Mouse (Mus musculus): ENCODE results near the gene Dohh. TPM values are rescaled to one million over a fixed set of nuclear protein-coding genes. Genes with fewer than 3 reads are reported as not detected.
A peak's percentile ranks its signal among the peaks of the same experiment; 100 is the strongest.

Dohh gene
- polyA plus RNA-seq, 1 experiment from 2014 or later = 42.1 TPM

DNA sequence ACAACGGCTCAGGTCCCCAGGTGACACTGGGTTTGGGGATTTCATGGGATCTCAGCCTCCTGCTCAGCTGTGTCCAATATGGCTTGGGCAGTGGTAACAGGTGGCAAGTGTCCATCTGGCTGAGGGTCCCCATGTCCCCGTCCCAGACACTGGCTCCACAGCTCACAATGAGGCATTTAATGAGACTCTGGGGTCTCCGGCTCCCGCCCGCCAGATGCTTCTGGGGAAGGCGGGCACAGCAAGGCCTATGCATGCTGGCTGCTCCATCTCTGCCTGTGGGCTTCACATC, 17.1 kb upstream of the Dohh start:
- H3K9me3 ChIP-seq (ENCODE audit: low read length) = no peaks in the 10 kb centered on the region
- H3K27ac ChIP-seq (ENCODE audit: low read depth) = no peak overlapping the region
- H3K9ac ChIP-seq (replicated peaks) = no peak overlapping the region
- H3K4me1 ChIP-seq (ENCODE audit: insufficient read depth) = peaks cover 37% of the 10 kb centered on the region
- no peak for DNase-seq
- TF ChIP-seq CTCF (IDR thresholded peaks at IDR 0.05; ENCODE audit: low read depth) (no peak), EP300 (IDR thresholded peaks at IDR 0.05; ENCODE audit: low read depth) (no peak)
- WGBS (ENCODE audit: insufficient replicate concordance) = 89% methylated on average over 6 of the region's 6 CpGs
- H3K36me3 ChIP-seq (replicated peaks; ENCODE audit: insufficient read depth, low read length) = peaks cover 79% of the 10 kb centered on the region
- H3K27me3 ChIP-seq (ENCODE audit: insufficient read depth, low read length) = no peaks in the 10 kb centered on the region
- ATAC-seq = no peak
- no peak overlapping the region for H3K4me3 ChIP-seq (ENCODE audit: low read depth, low read length)
- no peak overlapping the region for H3K4me2 ChIP-seq (ENCODE audit: low read depth, low read length)

DNA sequence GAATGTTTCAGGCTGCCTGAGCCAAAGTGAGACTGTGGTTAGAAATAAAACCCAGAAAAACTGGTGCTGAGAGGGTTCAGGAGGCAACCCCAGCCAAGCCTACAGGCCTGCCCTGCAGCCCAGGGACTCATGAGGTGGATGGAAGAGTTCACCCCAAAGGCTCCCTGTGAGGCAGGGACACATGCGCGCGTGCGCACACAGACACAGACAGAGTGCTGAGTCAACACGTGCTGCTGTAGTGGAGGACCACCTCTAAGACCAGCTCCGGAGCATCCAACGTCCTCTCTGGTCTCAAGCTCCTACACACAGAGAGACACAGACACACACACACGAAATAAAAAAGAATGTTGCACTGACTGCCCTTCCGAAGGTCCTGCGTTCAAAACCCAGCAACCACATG, 8.9 kb upstream of the Dohh start:
- H3K4me3 ChIP-seq (ENCODE audit: low read depth, low read length) = no peak overlapping the region
- H3K27ac ChIP-seq (ENCODE audit: low read depth) = no peak overlapping the region
- H3K4me2 ChIP-seq (ENCODE audit: low read depth, low read length) = peak overlapping the region; percentile 68

DNA sequence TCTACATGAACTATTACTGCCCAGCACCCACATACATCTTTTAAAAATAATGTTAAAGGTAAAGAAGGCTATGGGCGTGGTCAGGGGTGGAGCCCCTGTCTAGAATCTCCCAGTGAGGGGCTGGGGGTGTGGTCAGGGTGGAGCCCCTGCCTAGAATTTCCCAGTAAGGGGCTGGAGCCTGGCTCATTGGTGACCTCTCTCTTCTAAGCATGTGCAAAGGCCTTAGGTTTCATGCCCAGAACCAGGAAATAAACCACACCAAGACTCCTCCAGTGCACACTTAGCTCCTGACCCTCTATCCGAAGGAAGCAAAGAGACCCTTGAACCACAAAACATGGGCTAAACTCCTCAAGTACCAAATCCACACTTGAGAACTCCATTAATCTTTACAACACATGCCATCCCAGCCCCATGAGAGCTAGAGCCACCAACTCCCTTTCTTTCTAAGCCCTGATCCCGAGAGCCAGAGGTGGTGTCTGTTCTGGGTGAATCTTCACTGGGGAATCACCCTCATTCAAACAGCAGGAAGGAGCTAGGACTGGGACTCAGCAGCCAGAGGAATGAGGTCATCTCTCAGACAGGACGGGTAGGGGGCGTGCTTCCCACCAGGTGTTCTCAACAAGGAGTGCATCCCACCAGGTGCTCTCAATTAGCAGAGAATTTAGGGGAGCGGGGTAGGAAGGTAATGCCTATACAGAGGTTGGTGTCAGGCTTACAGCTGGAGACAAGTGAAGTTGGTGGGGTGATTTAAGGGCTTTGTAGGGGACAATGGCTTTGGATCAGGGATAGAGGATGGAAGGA, 7.5 kb upstream of the Dohh start:
- H3K4me2 ChIP-seq (ENCODE audit: low read depth, low read length) = peak overlapping the region; percentile 68
- ATAC-seq (no peak), DNase-seq (peak; percentile 67)
- TF ChIP-seq EP300 (IDR thresholded peaks at IDR 0.05; ENCODE audit: low read depth) (no peak), CTCF (IDR thresholded peaks at IDR 0.05; ENCODE audit: low read depth) (peak; percentile 25; the same call in 1 of the 2 replicates)
- peak overlapping the region; percentile 87 for H3K4me3 ChIP-seq (ENCODE audit: low read depth, low read length)
- peaks cover 39% of the 10 kb centered on the region for H3K36me3 ChIP-seq (replicated peaks; ENCODE audit: insufficient read depth, low read length)
- no peaks in the 10 kb centered on the region for H3K27me3 ChIP-seq (ENCODE audit: insufficient read depth, low read length)
- H3K4me1 ChIP-seq (ENCODE audit: insufficient read depth) = peaks cover 39% of the 10 kb centered on the region
- H3K9me3 ChIP-seq (ENCODE audit: low read length) = no peaks in the 10 kb centered on the region
- peak overlapping the region; percentile 97 for H3K9ac ChIP-seq (replicated peaks)
- 41% methylated on average over 6 of the region's 6 CpGs for WGBS (ENCODE audit: insufficient replicate concordance)
- H3K27ac ChIP-seq (ENCODE audit: low read depth) = peak overlapping the region; percentile 87

More for the DNA sequence above, 8.9 kb upstream of the Dohh start:
- DNase-seq = no peak
- Histone ChIP-seq H3K27me3 (ENCODE audit: insufficient read depth, low read length) (no peaks in the 10 kb centered on the region), H3K9me3 (ENCODE audit: low read length) (no peaks in the 10 kb centered on the region), H3K4me1 (ENCODE audit: insufficient read depth) (peaks cover 28% of the 10 kb centered on the region), H3K9ac (replicated peaks) (no peak overlapping the region), H3K36me3 (replicated peaks; ENCODE audit: insufficient read depth, low read length) (peaks cover 53% of the 10 kb centered on the region)
- 94% methylated on average over 10 of the region's 10 CpGs for WGBS (ENCODE audit: insufficient replicate concordance)
- no peak for TF ChIP-seq CTCF (IDR thresholded peaks at IDR 0.05; ENCODE audit: low read depth)
- no peak for TF ChIP-seq EP300 (IDR thresholded peaks at IDR 0.05; ENCODE audit: low read depth)
- no peak for ATAC-seq

DNA sequence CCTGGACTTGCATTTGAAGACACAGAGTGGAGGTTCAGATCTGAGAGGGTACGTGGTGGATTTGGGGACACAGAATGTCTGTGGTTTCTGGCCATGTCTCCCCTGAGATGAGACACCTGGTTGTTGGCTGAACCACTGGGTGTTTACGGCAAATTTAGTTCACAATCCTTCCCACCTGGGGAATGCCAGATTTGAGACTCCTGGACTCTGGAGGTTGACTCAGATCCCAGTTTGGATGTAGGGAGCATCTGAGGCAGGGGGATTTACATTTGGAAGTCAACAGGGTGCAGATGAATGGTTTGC, 6.9 kb upstream of the Dohh start:
- no peak for ATAC-seq
- 43% methylated on average over 2 of the region's 2 CpGs for WGBS (ENCODE audit: insufficient replicate concordance)
- H3K4me2 ChIP-seq (ENCODE audit: low read depth, low read length) = peak overlapping the region; percentile 68
- H3K9me3 ChIP-seq (ENCODE audit: low read length) = no peaks in the 10 kb centered on the region
- peaks cover 39% of the 10 kb centered on the region for H3K4me1 ChIP-seq (ENCODE audit: insufficient read depth)
- peaks cover 33% of the 10 kb centered on the region for H3K36me3 ChIP-seq (replicated peaks; ENCODE audit: insufficient read depth, low read length)
- H3K9ac ChIP-seq (replicated peaks) = peak overlapping the region; percentile 97
- peak overlapping the region; percentile 87 for H3K27ac ChIP-seq (ENCODE audit: low read depth)
- no peak for DNase-seq
- no peaks in the 10 kb centered on the region for H3K27me3 ChIP-seq (ENCODE audit: insufficient read depth, low read length)
- TF ChIP-seq EP300 (IDR thresholded peaks at IDR 0.05; ENCODE audit: low read depth) (no peak), CTCF (IDR thresholded peaks at IDR 0.05; ENCODE audit: low read depth) (no peak)
- H3K4me3 ChIP-seq (ENCODE audit: low read depth, low read length) = peak overlapping the region; percentile 87

DNA sequence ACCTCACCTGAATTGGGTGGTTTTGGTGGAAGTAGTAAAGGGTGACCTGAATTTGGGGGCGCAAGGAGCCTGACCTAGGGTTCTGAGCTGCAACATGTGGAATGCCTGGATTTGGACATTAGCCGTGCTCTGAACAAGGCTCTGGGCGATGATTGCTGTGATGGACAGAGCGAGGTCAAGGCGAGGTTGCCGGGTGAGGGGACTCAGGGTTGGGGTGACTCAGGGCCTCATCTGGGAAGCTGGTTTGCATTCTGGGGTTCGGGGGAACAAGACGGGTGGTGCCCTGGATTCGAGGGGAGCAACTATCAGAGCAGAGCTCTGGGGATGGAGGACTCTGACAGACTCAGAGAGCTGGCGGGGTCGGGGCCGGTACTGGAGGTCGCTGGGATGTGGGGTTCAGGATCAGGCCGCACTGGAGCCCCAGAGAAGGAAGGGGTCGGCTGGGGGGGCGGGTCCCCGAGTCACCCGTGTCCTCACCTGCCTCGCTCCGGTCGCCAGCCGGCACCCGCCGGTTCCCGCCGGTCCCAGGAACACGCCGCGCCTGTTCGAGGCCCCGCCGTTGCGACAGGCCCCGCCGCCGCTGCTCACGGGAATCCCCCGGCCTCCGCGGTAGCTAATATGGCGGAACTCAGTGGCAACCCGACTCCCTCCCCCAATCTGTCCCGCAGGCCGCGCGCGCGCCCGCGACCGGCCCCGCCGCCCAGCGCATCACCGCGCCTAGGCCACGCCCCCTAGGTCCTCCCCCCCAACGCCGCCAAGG, 6.3 kb upstream of the Dohh start, which contains the start of gene Fzr1:
Gene Fzr1, minus strand, starts transcription at position 724 of the 760 bp plus-strand sequence.
- no peaks in the 10 kb centered on the region for H3K9me3 ChIP-seq (ENCODE audit: low read length)
- DNase-seq (no peak), ATAC-seq (no peak)
- H3K9ac ChIP-seq (replicated peaks) = peak within 1 kb of the TSS; percentile 97
- peaks cover 39% of the 10 kb centered on the region for H3K4me1 ChIP-seq (ENCODE audit: insufficient read depth)
- H3K4me2 ChIP-seq (ENCODE audit: low read depth, low read length) = peak within 1 kb of the TSS; percentile 77
- peak within 1 kb of the TSS; percentile 87 for H3K4me3 ChIP-seq (ENCODE audit: low read depth, low read length)
- no peaks in the 10 kb centered on the region for H3K27me3 ChIP-seq (ENCODE audit: insufficient read depth, low read length)
- WGBS (ENCODE audit: insufficient replicate concordance) = 1% methylated on average over 50 of the region's 59 CpGs
- H3K36me3 ChIP-seq (replicated peaks; ENCODE audit: insufficient read depth, low read length) = peaks cover 28% of the 10 kb centered on the region
- TF ChIP-seq EP300 (IDR thresholded peaks at IDR 0.05; ENCODE audit: low read depth) (no peak), CTCF (IDR thresholded peaks at IDR 0.05; ENCODE audit: low read depth) (no peak)
- H3K27ac ChIP-seq (ENCODE audit: low read depth) = peak within 1 kb of the TSS; percentile 97

DNA sequence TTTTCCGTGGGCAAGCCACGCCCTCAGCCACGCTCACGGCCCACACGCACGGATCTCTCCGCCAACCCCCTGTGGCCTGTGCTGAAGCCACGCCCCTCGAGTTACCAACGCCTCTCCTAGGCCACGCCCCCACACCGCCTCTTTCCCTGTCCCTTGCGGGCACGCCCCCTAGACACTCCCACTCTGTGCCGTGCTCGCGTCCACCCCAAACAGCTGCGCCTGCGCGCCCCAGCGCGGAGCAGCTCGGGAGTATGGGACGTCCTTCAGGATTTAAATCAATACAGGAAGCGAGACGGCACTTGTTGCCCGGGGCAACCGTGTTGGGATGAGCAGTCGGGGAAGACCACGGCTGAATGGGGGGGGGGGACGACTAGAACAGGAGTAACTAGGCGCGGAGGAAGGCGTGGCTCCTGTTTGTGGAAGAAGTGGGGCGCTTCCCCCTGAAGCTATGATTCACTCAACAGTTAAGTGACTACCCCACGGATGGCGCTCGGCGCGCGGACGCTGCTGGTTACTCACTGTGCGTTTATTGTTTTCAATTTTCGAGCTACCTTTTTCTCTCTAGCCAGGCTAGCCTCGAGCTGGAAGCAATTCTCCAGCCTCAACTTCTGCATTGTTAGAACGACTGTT, 5.6 kb upstream of the Dohh start:
- under 1% methylated on average over 43 of the region's 46 CpGs for WGBS (ENCODE audit: insufficient replicate concordance)
- peak overlapping the region; percentile 64 for H3K9ac ChIP-seq (replicated peaks)
- TF ChIP-seq EP300 (IDR thresholded peaks at IDR 0.05; ENCODE audit: low read depth) (no peak), CTCF (IDR thresholded peaks at IDR 0.05; ENCODE audit: low read depth) (peak; percentile 35)
- no peaks in the 10 kb centered on the region for H3K9me3 ChIP-seq (ENCODE audit: low read length)
- peak; percentile 81 for ATAC-seq
- H3K4me1 ChIP-seq (ENCODE audit: insufficient read depth) = peaks cover 39% of the 10 kb centered on the region
- H3K36me3 ChIP-seq (replicated peaks; ENCODE audit: insufficient read depth, low read length) = peaks cover 21% of the 10 kb centered on the region
- H3K27ac ChIP-seq (ENCODE audit: low read depth) = peak overlapping the region; percentile 97
- peak; percentile 100 for DNase-seq
- H3K4me3 ChIP-seq (ENCODE audit: low read depth, low read length) = peak overlapping the region; percentile 87
- no peaks in the 10 kb centered on the region for H3K27me3 ChIP-seq (ENCODE audit: insufficient read depth, low read length)
- peak overlapping the region; percentile 77 for H3K4me2 ChIP-seq (ENCODE audit: low read depth, low read length)

All from liver, postnatal 0 days (tissue).